ENCODE assay signal across 12 mouse cellular contexts in the genomic region with DNA sequence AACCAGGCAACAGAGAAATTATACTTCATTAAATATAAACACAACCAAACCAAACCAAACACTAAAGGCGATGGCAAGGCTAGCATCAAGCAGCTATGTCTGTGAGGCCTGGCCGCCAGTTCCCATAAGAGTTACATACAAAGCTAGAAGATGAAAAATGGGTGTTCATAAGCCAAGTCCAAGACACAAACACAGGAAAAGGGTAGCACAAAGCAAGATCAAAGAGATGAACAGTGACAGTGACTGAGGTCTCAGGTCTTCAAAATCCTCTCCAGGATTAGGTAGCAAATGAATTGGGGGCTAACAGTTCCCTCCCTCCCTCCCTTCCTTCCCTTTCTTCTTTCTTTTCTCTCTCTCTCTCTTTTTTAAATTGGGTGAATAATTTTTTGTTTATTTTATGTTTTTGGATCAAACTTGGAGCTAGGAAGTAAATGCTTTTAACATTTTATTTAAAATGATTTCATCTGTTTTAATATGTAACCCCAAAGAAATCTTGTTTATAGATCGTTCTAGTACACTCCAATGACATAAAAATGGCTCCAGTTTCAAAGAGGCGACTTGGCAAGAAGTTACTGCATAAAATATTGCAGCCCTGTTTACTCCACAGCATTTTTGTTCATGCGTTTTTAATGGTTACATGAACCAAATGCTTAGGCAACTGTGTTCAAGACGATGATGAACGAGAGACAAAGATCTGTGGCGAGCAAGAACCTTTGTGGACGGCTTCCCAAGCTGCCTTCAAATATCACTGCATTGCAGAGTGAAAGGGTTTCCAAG.
DNase-seq lines count a peak whose midpoint lies in the region; ATAC-seq and TF ChIP-seq lines count a peak whose summit lies in the region.
"Had no signal": no experiment of that assay in that cellular context is flagged by ENCODE, and none has a peak within 500 bp of the region (broad histone marks: within the 10 kb centered on the region; RNA-seq: fewer than 3 reads in every experiment).

No protein-coding gene starts in this region.

- DNase-seq in embryonic facial prominence, embryonic 14.5 days (ENCODE audit: low spot score): peak; percentile 20
- DNase-seq in embryonic facial prominence, embryonic 10.5 days (ENCODE audit: low spot score): no peak
- DNase-seq in midbrain, embryonic 10.5 days (ENCODE audit: low spot score): no peak
- no peak for DNase-seq in midbrain, postnatal 0 days (ENCODE audit: low spot score)
- DNase-seq in lung, postnatal 0 days (ENCODE audit: low spot score): peak; percentile 69
- no peak for DNase-seq in embryo, embryonic 9.5 days (ENCODE audit: extremely low spot score)
- DNase-seq in cerebellum, adult 8-10 months: no peak
- DNase-seq: adrenal gland, postnatal 14 days had no signal

- 79% methylated on average over 9 of the region's 9 CpGs for WGBS in embryonic facial prominence, embryonic 14.5 days
- 93% methylated on average over 9 of the region's 9 CpGs for WGBS in embryonic facial prominence, embryonic 10.5 days
- 90% methylated on average over 9 of the region's 9 CpGs for WGBS in midbrain, embryonic 10.5 days
- WGBS in midbrain, postnatal 0 days: 88% methylated on average over 9 of the region's 9 CpGs
- 55% methylated on average over 9 of the region's 9 CpGs for WGBS in lung, postnatal 0 days
- WGBS in stomach, embryonic 16.5 days: 47% methylated on average over 9 of the region's 9 CpGs

- no peak overlapping the region for H3K9ac ChIP-seq in embryonic facial prominence, embryonic 14.5 days (ENCODE audit: low read depth, low read length)
- no peak overlapping the region for H3K9ac ChIP-seq in midbrain, postnatal 0 days (replicated peaks; ENCODE audit: low read length, poor library complexity, severe bottlenecking)
- H3K9ac ChIP-seq in lung, postnatal 0 days (replicated peaks; ENCODE audit: low read depth): no peak overlapping the region
- H3K9ac ChIP-seq in stomach, embryonic 16.5 days (ENCODE audit: low read length): no peak overlapping the region
- H3K9ac ChIP-seq: heart, embryonic 15.5 days; limb, embryonic 15.5 days had no signal

- ATAC-seq in embryonic facial prominence, embryonic 14.5 days (ENCODE audit: low read depth): no peak
- no peak for ATAC-seq in midbrain, postnatal 0 days (ENCODE audit: low FRiP score)
- peak; percentile 80 for ATAC-seq in lung, postnatal 0 days
- ATAC-seq in stomach, embryonic 16.5 days (ENCODE audit: insufficient read depth, low FRiP score): peak; percentile 68

- TF ChIP-seq EP300 in lung, postnatal 0 days (IDR thresholded peaks at IDR 0.05): peak; percentile 22; the same call in 1 of the 2 replicates

- H3K36me3 ChIP-seq in embryonic facial prominence, embryonic 14.5 days (ENCODE audit: control insufficient read depth, insufficient read depth, low read length): no peaks in the 10 kb centered on the region
- no peaks in the 10 kb centered on the region for H3K36me3 ChIP-seq in embryonic facial prominence, embryonic 10.5 days (replicated peaks)
- no peaks in the 10 kb centered on the region for H3K36me3 ChIP-seq in midbrain, embryonic 10.5 days
- no peaks in the 10 kb centered on the region for H3K36me3 ChIP-seq in midbrain, postnatal 0 days (ENCODE audit: insufficient read depth, low read length)
- H3K36me3 ChIP-seq in lung, postnatal 0 days (ENCODE audit: insufficient read depth, low read length): no peaks in the 10 kb centered on the region
- no peaks in the 10 kb centered on the region for H3K36me3 ChIP-seq in stomach, embryonic 16.5 days (ENCODE audit: control insufficient read depth, insufficient read depth, low read length)
- H3K36me3 ChIP-seq: heart, embryonic 15.5 days; limb, embryonic 15.5 days had no signal

- no peak for TF ChIP-seq CTCF in midbrain, postnatal 0 days (IDR thresholded peaks at IDR 0.05)
- no peak for TF ChIP-seq CTCF in lung, postnatal 0 days (IDR thresholded peaks at IDR 0.05)

- H3K9me3 ChIP-seq in embryonic facial prominence, embryonic 14.5 days (ENCODE audit: control insufficient read depth, low read length): no peaks in the 10 kb centered on the region
- H3K9me3 ChIP-seq in embryonic facial prominence, embryonic 10.5 days: no peaks in the 10 kb centered on the region
- no peaks in the 10 kb centered on the region for H3K9me3 ChIP-seq in midbrain, embryonic 10.5 days (replicated peaks)
- no peaks in the 10 kb centered on the region for H3K9me3 ChIP-seq in midbrain, postnatal 0 days (ENCODE audit: low read length)
- no peaks in the 10 kb centered on the region for H3K9me3 ChIP-seq in lung, postnatal 0 days (ENCODE audit: low read length)
- H3K9me3 ChIP-seq in stomach, embryonic 16.5 days (replicated peaks; ENCODE audit: control insufficient read depth, low read length): no peaks in the 10 kb centered on the region
- H3K9me3 ChIP-seq: heart, embryonic 15.5 days; limb, embryonic 15.5 days; megakaryocyte, embryonic 14.5 days had no signal

- no peak overlapping the region for H3K27ac ChIP-seq in embryonic facial prominence, embryonic 14.5 days (replicated peaks; ENCODE audit: low read depth, low read length)
- H3K27ac ChIP-seq in embryonic facial prominence, embryonic 10.5 days (replicated peaks): no peak overlapping the region
- peak overlapping the region; percentile 74 for H3K27ac ChIP-seq in midbrain, embryonic 10.5 days (replicated peaks)
- no peak overlapping the region for H3K27ac ChIP-seq in midbrain, postnatal 0 days (ENCODE audit: low read depth, low read length)
- peak overlapping the region; percentile 71 for H3K27ac ChIP-seq in lung, postnatal 0 days (ENCODE audit: low read length)
- peak overlapping the region; percentile 85 for H3K27ac ChIP-seq in stomach, embryonic 16.5 days (ENCODE audit: low read length)
- H3K27ac ChIP-seq: heart, embryonic 15.5 days; limb, embryonic 15.5 days had no signal

- no peak overlapping the region for H3K4me2 ChIP-seq in embryonic facial prominence, embryonic 14.5 days (ENCODE audit: low read depth, low read length)
- H3K4me2 ChIP-seq in midbrain, postnatal 0 days (ENCODE audit: low read depth, low read length, poor library complexity, severe bottlenecking): no peak overlapping the region
- H3K4me2 ChIP-seq in lung, postnatal 0 days (replicated peaks; ENCODE audit: low read depth, low read length): no peak overlapping the region
- H3K4me2 ChIP-seq in stomach, embryonic 16.5 days (ENCODE audit: low read depth, low read length): no peak overlapping the region
- H3K4me2 ChIP-seq: heart, embryonic 15.5 days; limb, embryonic 15.5 days had no signal

- 0 out of 2 replicates have a peak, but pooled peaks cover 3% of the 10 kb centered on the region for H3K4me1 ChIP-seq in embryonic facial prominence, embryonic 14.5 days (ENCODE audit: control insufficient read depth, insufficient read depth, low read length)
- no peaks in the 10 kb centered on the region for H3K4me1 ChIP-seq in embryonic facial prominence, embryonic 10.5 days
- H3K4me1 ChIP-seq in midbrain, embryonic 10.5 days: peaks cover 22% of the 10 kb centered on the region
- no peaks in the 10 kb centered on the region for H3K4me1 ChIP-seq in midbrain, postnatal 0 days (ENCODE audit: insufficient read depth, low read length)
- no peaks in the 10 kb centered on the region for H3K4me1 ChIP-seq in lung, postnatal 0 days (ENCODE audit: insufficient read depth, low read depth, low read length)
- no peaks in the 10 kb centered on the region for H3K4me1 ChIP-seq in stomach, embryonic 16.5 days (ENCODE audit: control insufficient read depth, insufficient read depth, low read length)
- H3K4me1 ChIP-seq: heart, embryonic 15.5 days; megakaryocyte, embryonic 14.5 days had no signal

- H3K27me3 ChIP-seq in embryonic facial prominence, embryonic 14.5 days (replicated peaks; ENCODE audit: control insufficient read depth, insufficient read depth, low read length): no peaks in the 10 kb centered on the region
- H3K27me3 ChIP-seq in embryonic facial prominence, embryonic 10.5 days (replicated peaks; ENCODE audit: low read depth, poor library complexity, severe bottlenecking): no peaks in the 10 kb centered on the region
- H3K27me3 ChIP-seq in midbrain, embryonic 10.5 days (ENCODE audit: low read depth, poor library complexity, severe bottlenecking): no peaks in the 10 kb centered on the region; the same call in 1 of the 2 replicates
- no peaks in the 10 kb centered on the region for H3K27me3 ChIP-seq in midbrain, postnatal 0 days (ENCODE audit: insufficient read depth, low read length)
- no peaks in the 10 kb centered on the region for H3K27me3 ChIP-seq in lung, postnatal 0 days (replicated peaks; ENCODE audit: insufficient read depth, low read length)
- no peaks in the 10 kb centered on the region for H3K27me3 ChIP-seq in stomach, embryonic 16.5 days (ENCODE audit: control insufficient read depth, insufficient read depth, low read length)
- H3K27me3 ChIP-seq: heart, embryonic 15.5 days; limb, embryonic 15.5 days; megakaryocyte, embryonic 14.5 days had no signal

- H3K4me3 ChIP-seq in embryonic facial prominence, embryonic 14.5 days (ENCODE audit: low read depth, low read length): no peak overlapping the region
- no peak overlapping the region for H3K4me3 ChIP-seq in embryonic facial prominence, embryonic 10.5 days
- no peak overlapping the region for H3K4me3 ChIP-seq in midbrain, embryonic 10.5 days
- no peak overlapping the region for H3K4me3 ChIP-seq in midbrain, postnatal 0 days (ENCODE audit: low read depth, low read length)
- H3K4me3 ChIP-seq in lung, postnatal 0 days (ENCODE audit: low read depth, low read length): no peak overlapping the region
- no peak overlapping the region for H3K4me3 ChIP-seq in stomach, embryonic 16.5 days (replicated peaks; ENCODE audit: low read length)
- H3K4me3 ChIP-seq: heart, embryonic 15.5 days; limb, embryonic 15.5 days; megakaryocyte, embryonic 14.5 days had no signal

Comparison
In these comparisons a context has a peak if more than half of its experiments do, and no peak if none do; other contexts are left out.
1. DNase-seq: peak in embryonic facial prominence, embryonic 14.5 days (single experiment) and lung, postnatal 0 days (single experiment); none in embryonic facial prominence, embryonic 10.5 days (single experiment), midbrain, embryonic 10.5 days (single experiment), midbrain, postnatal 0 days (single experiment), embryo, embryonic 9.5 days (single experiment) and cerebellum, adult 8-10 months (single experiment).
2. H3K27ac ChIP-seq: peak in midbrain, embryonic 10.5 days (single experiment), lung, postnatal 0 days (single experiment) and stomach, embryonic 16.5 days (single experiment); none in embryonic facial prominence, embryonic 14.5 days (single experiment), embryonic facial prominence, embryonic 10.5 days (single experiment) and midbrain, postnatal 0 days (single experiment).
3. ATAC-seq: peak in lung, postnatal 0 days (single experiment) and stomach, embryonic 16.5 days (single experiment); none in embryonic facial prominence, embryonic 14.5 days (single experiment) and midbrain, postnatal 0 days (single experiment).